Mouse (Mus musculus): Measurements from ENCODE around the gene Alg10b.
A peak's percentile ranks its signal among the peaks of the same experiment; 100 is the strongest.
"Not testable (repeated sequence)": the region's sequence is repeated elsewhere in the genome, so short reads cannot be mapped to it uniquely, and the experiment has no call there.

Alg10b gene

DNA sequence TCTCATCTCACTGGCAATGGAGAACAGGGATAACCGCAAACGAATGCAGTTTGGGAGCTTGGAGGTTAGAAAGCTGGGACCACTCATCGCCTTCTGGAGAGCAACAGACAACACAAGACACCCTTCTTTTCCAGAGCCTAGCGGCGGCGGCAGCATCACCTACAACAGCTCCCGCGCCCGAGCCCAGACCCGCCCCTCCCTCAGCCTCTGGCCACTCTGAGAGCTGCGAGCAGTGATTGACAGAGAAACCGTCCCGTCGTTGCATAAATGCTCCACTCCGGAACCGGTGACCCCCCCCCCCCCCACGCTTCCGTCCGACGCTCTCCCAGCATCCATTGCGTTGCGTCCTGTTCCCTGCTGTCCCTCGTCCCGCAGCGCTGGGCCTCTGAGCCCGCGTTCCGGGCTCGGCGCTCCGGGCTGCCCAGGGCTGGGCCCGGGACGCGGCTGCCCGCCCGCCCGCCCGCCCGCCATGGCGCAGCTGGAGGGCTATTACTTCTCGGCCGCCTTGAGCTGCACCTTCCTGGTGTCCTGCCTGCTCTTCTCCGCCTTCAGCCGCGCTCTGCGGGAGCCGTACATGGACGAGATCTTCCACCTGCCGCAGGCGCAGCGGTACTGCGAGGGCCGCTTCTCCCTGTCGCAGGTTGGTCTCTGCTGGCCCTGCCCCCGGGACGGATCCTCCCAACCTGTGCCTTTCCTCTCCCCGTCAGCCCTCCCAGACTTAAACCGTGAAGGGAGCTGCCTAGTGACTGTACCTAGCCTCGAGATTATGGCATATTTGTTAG is at the start of gene Alg10b:
Gene Alg10b (plus strand): TSS at position 343 of the 782 bp plus-strand sequence.
- peak; percentile 86 for DNase-seq

DNA sequence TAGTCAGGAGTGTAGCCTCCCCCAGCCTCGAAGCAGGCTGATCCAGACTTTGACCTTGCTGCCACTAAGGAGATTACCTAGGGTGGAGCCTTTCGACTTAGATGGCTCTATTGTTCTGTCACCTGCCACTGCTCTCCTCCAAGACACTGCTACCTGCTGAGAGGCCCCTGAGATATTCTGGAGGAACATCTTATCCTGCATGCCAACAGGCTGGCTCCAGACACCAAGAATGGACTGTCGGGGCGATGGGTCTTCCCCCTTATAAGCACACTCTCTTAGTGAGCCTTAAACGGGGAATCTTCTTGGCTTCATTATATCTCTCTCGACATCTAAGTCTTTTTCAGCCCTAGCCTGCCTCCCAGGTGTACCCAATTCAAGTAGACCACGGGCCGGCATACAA is 41.0 kb upstream of the Alg10b start:
- not testable (repeated sequence) for DNase-seq

DNA sequence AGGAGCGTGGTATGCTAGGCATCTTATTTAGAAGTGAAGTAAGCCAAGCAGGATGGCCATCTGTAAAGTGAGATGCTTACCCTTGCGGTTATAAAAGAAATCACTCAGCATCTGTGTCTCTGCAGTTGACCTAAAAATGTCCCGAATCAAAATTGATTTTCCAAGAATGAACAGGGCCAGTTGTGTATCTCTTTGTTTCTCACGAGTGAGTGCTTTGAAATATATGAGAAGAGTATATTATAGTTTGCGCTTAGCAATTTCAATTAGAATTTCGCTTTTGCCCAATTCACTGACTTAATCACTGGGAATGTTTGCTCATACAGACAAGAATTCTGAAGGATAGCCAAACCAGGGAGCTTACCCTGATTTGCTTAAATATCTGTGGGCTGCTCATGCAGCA is 40.6 kb upstream of the Alg10b start:
- DNase-seq: no peak

DNA sequence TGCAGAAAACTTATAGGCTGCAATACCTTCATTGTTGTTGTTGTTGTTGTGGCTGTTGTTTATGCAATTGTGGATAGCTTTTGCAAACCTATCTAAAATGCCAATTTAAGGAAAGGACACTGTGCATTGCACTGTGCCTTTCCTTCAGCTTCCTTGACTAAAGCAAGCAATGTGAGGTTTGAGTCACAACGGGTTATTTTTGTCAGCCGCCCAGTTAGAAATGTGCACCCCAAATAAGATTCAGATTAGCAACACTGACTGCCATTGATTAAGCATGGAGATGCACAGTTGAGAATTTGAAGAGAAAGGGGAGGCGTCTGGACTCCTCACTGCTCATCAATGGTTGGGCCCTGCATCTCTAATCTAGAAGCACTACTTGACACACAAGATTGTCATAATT is 39.4 kb upstream of the Alg10b start:
- no peak for DNase-seq

DNA sequence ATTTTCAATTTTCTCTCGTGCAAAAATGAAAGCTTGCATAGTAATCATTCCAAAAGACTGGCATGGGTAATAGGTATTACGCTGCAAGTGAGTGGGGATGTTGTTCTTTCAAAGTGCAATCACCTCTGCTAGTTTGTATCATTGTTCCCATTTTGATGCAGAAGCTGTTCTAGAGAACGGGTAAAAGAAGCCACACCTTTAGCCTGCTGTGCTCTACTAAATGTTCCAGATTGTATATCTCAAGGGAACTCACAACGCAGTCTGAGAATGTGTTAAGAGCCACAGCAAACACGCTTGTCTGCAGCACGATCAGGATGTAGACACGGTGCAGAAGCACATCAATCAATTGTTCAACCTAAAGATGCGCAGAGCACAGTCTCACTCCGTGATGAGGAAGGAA is 34.6 kb upstream of the Alg10b start:
- no peak for DNase-seq

DNA sequence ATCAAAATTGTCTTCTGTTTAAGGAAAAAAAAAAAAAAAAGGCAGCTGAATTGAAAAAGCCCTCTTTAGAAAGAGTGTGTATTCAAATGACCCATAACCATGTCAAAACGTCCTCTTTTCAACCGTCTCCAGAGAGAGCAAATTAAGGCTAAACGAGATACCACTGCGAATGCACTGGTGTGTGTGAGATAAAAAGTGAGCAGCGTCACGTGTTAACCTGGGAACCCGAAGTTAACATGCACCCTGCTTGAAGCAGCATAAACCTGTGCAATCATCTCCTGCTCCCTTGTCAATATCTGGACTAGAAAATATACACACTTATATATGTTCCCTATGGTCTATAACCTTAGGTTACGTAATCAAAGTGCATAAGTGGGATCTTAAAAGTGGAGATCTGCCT is 10.2 kb upstream of the Alg10b start:
- no peak for DNase-seq

DNA sequence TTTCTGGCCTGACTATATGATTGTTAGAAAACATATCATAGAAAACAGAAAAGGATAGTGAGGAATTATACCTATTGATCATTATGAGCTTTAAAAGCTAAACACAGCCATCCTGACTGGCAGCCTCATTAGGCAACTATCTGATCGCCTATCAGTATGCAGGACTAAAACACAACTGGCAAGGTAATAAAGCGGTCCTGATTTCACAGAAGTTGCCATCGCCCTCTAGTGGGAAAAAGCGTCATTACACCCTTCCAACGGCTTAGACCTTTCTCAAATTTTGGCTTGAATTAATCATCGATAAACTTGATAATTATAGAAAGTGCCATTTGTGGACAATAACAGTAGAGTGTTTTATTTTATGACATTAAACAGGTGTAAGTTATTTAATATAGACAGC is 9.2 kb upstream of the Alg10b start:
- no peak for DNase-seq

DNA sequence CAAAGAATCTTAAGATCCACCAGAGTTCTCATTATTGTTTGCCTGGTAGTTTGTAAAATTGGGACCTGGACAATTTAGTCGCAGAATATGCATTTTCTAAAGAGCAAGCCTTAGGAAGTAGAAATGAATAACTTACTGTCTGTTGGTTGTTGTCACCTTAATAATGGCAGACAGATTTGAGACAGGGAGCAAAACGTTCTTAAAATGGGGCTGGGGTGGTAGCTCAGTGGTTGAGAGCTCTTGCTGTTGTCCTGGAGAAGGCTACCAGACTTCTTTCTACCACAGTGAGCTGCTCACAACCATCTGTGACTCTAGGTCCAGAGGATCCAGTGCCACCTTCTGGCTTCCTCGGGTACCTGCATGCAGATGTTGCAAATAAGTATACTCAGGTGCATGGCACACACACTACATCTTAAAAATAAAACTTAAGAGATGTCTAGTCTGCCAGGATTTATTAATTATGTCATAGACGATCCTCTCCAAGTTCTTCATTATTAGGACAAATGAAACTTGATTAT is 1.0 kb downstream of the Alg10b start:
- DNase-seq: peak; percentile 32

DNA sequence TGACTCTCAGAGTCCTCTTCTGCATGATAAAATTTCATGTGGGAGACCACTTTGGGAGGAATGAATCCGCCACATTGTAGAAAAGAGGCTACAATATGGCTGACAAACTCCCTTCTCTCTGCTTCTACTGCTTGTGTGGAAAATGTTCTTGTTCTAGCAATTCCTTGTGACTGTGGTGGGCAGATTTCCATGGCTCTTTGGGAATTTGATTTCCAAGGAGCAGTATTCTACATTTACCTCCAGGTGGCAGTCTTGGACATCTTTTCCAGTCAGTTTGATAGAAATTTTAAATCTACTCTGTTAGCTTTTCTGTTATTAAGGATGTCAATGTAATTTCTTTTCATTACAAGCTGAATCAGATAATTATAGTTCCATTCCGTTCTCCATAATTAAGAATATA is 13.5 kb downstream of the Alg10b start:
- DNase-seq: no peak

DNA sequence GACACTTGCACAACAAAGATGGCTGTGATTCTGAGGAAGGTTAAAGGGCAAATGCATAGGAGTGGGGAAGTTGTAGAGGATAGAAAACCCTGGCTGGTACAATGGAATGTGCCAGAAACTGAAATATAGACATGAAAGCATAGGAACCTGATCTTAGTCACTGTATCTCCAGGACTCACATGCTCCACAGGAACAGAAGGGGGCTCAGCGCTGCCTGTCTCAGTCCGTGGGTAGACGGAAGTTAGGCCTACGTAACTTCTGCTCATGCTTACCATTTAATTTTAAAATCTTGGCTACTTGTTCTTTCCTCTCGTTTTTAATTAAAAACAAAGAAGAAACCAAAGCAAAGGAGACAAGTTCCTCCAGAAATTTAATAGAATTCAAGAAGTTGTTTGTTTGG is 20.0 kb downstream of the Alg10b start:
- no peak for DNase-seq

DNA sequence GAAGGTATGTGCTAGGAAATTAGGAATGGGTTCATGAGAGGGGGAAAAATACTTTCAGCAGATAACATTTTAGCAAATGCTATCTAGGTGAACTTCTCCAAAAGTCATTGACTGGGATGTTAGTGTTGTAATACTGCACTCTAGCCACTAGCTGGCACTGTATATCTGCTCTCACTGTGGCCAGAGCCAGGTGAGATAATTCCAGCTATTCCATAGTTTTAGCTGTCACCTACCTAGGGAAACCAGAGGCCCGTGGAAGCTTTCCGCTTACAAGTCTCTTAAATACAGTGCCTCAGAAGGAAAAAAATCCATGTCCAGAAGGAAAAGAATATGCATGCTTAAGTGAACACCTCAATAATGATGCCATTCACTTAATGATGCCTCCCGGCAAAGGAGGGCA is 25.6 kb downstream of the Alg10b start:
- DNase-seq: no peak

DNA sequence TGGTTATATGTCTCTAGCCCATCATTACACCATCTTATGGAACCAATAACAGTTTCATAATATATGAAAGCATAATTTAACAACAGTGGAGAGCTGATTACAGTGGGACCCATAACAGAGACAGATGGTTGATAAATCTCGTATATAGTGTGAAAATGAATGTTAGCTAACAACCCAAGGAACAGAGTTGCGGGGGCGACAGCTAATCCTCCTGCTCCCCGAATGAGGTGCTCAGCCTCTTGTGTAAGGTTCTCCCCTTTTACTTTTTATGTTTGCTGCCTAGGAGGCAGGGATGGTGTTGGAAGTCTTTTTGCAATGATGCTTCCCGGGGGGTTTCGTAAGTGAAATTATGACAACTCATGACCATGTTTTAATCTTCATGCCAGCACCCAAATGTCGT is 58.8 kb downstream of the Alg10b start:
- no peak for DNase-seq

Measured in cerebellum, adult 9-11 months (tissue).